ENCODE assay signal across 11 mouse cellular contexts in genomic region chr7:132712956-132713355, GRCm38 (mm10).
DNase-seq lines count a peak whose midpoint lies in the region; ATAC-seq and TF ChIP-seq lines count a peak whose summit lies in the region.
"Had no signal": no experiment of that assay in that cellular context is flagged by ENCODE, and none has a peak within 500 bp of the region (broad histone marks: within the 10 kb centered on the region; RNA-seq: fewer than 3 reads in every experiment).

No protein-coding gene starts in this region.

- peaks cover 4% of the 10 kb centered on the region; the same call in 1 of the 2 replicates for H3K36me3 ChIP-seq in intestine, embryonic 16.5 days (ENCODE audit: control insufficient read depth, insufficient read depth, low read length)
- peaks cover 32% of the 10 kb centered on the region for H3K36me3 ChIP-seq in intestine, postnatal 0 days (ENCODE audit: control insufficient read depth, insufficient read depth)
- H3K36me3 ChIP-seq in neural tube, embryonic 15.5 days = 0 out of 2 replicates have a peak, but pooled peaks cover 2% of the 10 kb centered on the region
- no peaks in the 10 kb centered on the region for H3K36me3 ChIP-seq in stomach, embryonic 16.5 days (ENCODE audit: control insufficient read depth, insufficient read depth, low read length)

- no peak for TF ChIP-seq CTCF in intestine, postnatal 0 days (IDR thresholded peaks at IDR 0.05; ENCODE audit: low read depth)

- WGBS in intestine, embryonic 16.5 days = 78% methylated on average over 7 of the region's 7 CpGs
- WGBS in intestine, postnatal 0 days = 75% methylated on average over 7 of the region's 7 CpGs
- 86% methylated on average over 7 of the region's 7 CpGs for WGBS in neural tube, embryonic 15.5 days
- WGBS in stomach, embryonic 16.5 days = 74% methylated on average over 7 of the region's 7 CpGs

- H3K4me2 ChIP-seq in intestine, embryonic 16.5 days (ENCODE audit: low read depth, low read length) = no peak overlapping the region
- no peak overlapping the region for H3K4me2 ChIP-seq in intestine, postnatal 0 days (replicated peaks; ENCODE audit: low read depth)
- H3K4me2 ChIP-seq in neural tube, embryonic 15.5 days = no peak overlapping the region
- H3K4me2 ChIP-seq in stomach, embryonic 16.5 days (ENCODE audit: low read depth, low read length) = no peak overlapping the region

- 0 out of 2 replicates have a peak overlapping the region, but pooled peaks have one; percentile 16 for H3K9ac ChIP-seq in intestine, embryonic 16.5 days (ENCODE audit: low read depth, low read length)
- H3K9ac ChIP-seq in intestine, postnatal 0 days (ENCODE audit: low read depth, low read length) = no peak overlapping the region
- no peak overlapping the region for H3K9ac ChIP-seq in neural tube, embryonic 15.5 days (replicated peaks)
- no peak overlapping the region for H3K9ac ChIP-seq in stomach, embryonic 16.5 days (ENCODE audit: low read length)

- peaks cover 37% of the 10 kb centered on the region for H3K4me1 ChIP-seq in intestine, embryonic 16.5 days (ENCODE audit: control insufficient read depth, insufficient read depth, low read length)
- 0 out of 2 replicates have a peak, but pooled peaks cover 9% of the 10 kb centered on the region for H3K4me1 ChIP-seq in intestine, postnatal 0 days (replicated peaks; ENCODE audit: control insufficient read depth, insufficient read depth, low read length)
- H3K4me1 ChIP-seq in neural tube, embryonic 15.5 days = peaks cover 33% of the 10 kb centered on the region
- peaks cover 26% of the 10 kb centered on the region for H3K4me1 ChIP-seq in stomach, embryonic 16.5 days (ENCODE audit: control insufficient read depth, insufficient read depth, low read length)

- H3K27ac ChIP-seq in intestine, embryonic 16.5 days (ENCODE audit: low read length) = peak overlapping the region; percentile 86
- no peak overlapping the region for H3K27ac ChIP-seq in intestine, postnatal 0 days (ENCODE audit: low read depth, low read length)
- 0 out of 2 replicates have a peak overlapping the region, but pooled peaks have one; percentile 0 for H3K27ac ChIP-seq in neural tube, embryonic 15.5 days (replicated peaks)
- H3K27ac ChIP-seq in stomach, embryonic 16.5 days (ENCODE audit: low read length) = peak overlapping the region; percentile 84; the same call in 1 of the 2 replicates

- no peak overlapping the region for H3K4me3 ChIP-seq in intestine, embryonic 16.5 days (ENCODE audit: low read length)
- no peak overlapping the region for H3K4me3 ChIP-seq in intestine, postnatal 0 days (ENCODE audit: low read depth, low read length)
- no peak overlapping the region for H3K4me3 ChIP-seq in neural tube, embryonic 15.5 days (replicated peaks)
- H3K4me3 ChIP-seq in stomach, embryonic 16.5 days (replicated peaks; ENCODE audit: low read length) = no peak overlapping the region

- H3K9me3 ChIP-seq in intestine, embryonic 16.5 days (ENCODE audit: control insufficient read depth, low read length) = no peaks in the 10 kb centered on the region
- H3K9me3 ChIP-seq in intestine, postnatal 0 days (ENCODE audit: control insufficient read depth) = no peaks in the 10 kb centered on the region
- H3K9me3 ChIP-seq in neural tube, embryonic 15.5 days (replicated peaks) = no peaks in the 10 kb centered on the region
- no peaks in the 10 kb centered on the region for H3K9me3 ChIP-seq in stomach, embryonic 16.5 days (replicated peaks; ENCODE audit: control insufficient read depth, low read length)

- peak; percentile 41 for DNase-seq in cerebellum, adult 11-12 months
- no peak for DNase-seq in neural tube, embryonic 10.5 days (ENCODE audit: extremely low spot score, low spot score)
- no peak for DNase-seq in adipocyte (ENCODE audit: low spot score)
- DNase-seq: adrenal gland, postnatal 10 days; cerebellum, postnatal 10 days; midbrain, embryonic 14.5 days had no signal

- ATAC-seq in cerebellum, adult (ENCODE audit: insufficient number of reproducible peaks, low FRiP score, low TSS enrichment) = no peak
- no peak for ATAC-seq in intestine, embryonic 16.5 days
- ATAC-seq in intestine, postnatal 0 days = no peak
- ATAC-seq in neural tube, embryonic 15.5 days (ENCODE audit: low FRiP score) = no peak
- ATAC-seq in stomach, embryonic 16.5 days (ENCODE audit: insufficient read depth, low FRiP score) = no peak

- H3K27me3 ChIP-seq in intestine, embryonic 16.5 days (replicated peaks; ENCODE audit: control insufficient read depth, insufficient read depth, low read length) = no peaks in the 10 kb centered on the region
- H3K27me3 ChIP-seq in intestine, postnatal 0 days (replicated peaks; ENCODE audit: control insufficient read depth, insufficient read depth, low read length) = no peaks in the 10 kb centered on the region
- no peaks in the 10 kb centered on the region for H3K27me3 ChIP-seq in neural tube, embryonic 15.5 days (replicated peaks)
- H3K27me3 ChIP-seq in stomach, embryonic 16.5 days (ENCODE audit: control insufficient read depth, insufficient read depth, low read length) = no peaks in the 10 kb centered on the region
